Mouse (Mus musculus): Measurements from ENCODE around the gene Krt12. TPM values are rescaled to one million over a fixed set of nuclear protein-coding genes. Genes with fewer than 3 reads are reported as not detected.
A peak's percentile ranks its signal among the peaks of the same experiment; 100 is the strongest.

The Krt12 gene
- total and polyA plus RNA-seq, 2 experiments from 2014 or later = not detected

- no peak for DNase-seq (ENCODE audit: low spot score)
- WGBS = 65% methylated on average over 7 of the region's 7 CpGs
- Histone ChIP-seq H3K4me3 (ENCODE audit: low read depth, low read length) (no peak overlapping the region), H3K9ac (replicated peaks; ENCODE audit: low read depth, low read length) (no peak overlapping the region), H3K4me2 (ENCODE audit: low read depth, low read length) (no peak overlapping the region), H3K36me3 (replicated peaks; ENCODE audit: control insufficient read depth, insufficient read depth, low read length) (no peaks in the 10 kb centered on the region), H3K4me1 (ENCODE audit: control insufficient read depth, insufficient read depth) (no peaks in the 10 kb centered on the region), H3K27ac (ENCODE audit: low read depth) (no peak overlapping the region), H3K27me3 (ENCODE audit: control insufficient read depth, insufficient read depth, low read length) (no peaks in the 10 kb centered on the region), H3K9me3 (replicated peaks; ENCODE audit: control insufficient read depth, low read length) (no peaks in the 10 kb centered on the region)
- TF ChIP-seq EP300 (IDR thresholded peaks at IDR 0.05; ENCODE audit: low read depth) (no peak), CTCF (IDR thresholded peaks at IDR 0.05; ENCODE audit: low read depth) (no peak)
- no peak for ATAC-seq (ENCODE audit: insufficient read depth, low read depth)
Measured at GRCm38 (mm10) chr11:99390866-99391265, 31.2 kb downstream of the Krt12 start.

- 68% methylated on average over 4 of the region's 4 CpGs for WGBS
- H3K27me3 ChIP-seq (ENCODE audit: control insufficient read depth, insufficient read depth, low read length) = 0 out of 2 replicates have a peak, but pooled peaks cover 3% of the 10 kb centered on the region
- ATAC-seq (ENCODE audit: insufficient read depth, low read depth) = no peak
- H3K36me3 ChIP-seq (replicated peaks; ENCODE audit: control insufficient read depth, insufficient read depth, low read length) = no peaks in the 10 kb centered on the region
- no peak for DNase-seq (ENCODE audit: low spot score)
- TF ChIP-seq CTCF (IDR thresholded peaks at IDR 0.05; ENCODE audit: low read depth) = no peak
- TF ChIP-seq EP300 (IDR thresholded peaks at IDR 0.05; ENCODE audit: low read depth) = no peak
- H3K9ac ChIP-seq (replicated peaks; ENCODE audit: low read depth, low read length) = no peak within 1 kb of the TSS
- H3K9me3 ChIP-seq (replicated peaks; ENCODE audit: control insufficient read depth, low read length) = no peaks in the 10 kb centered on the region
- no peaks in the 10 kb centered on the region for H3K4me1 ChIP-seq (ENCODE audit: control insufficient read depth, insufficient read depth)
- no peak within 1 kb of the TSS for H3K4me3 ChIP-seq (ENCODE audit: low read depth, low read length)
- no peak within 1 kb of the TSS for H3K27ac ChIP-seq (ENCODE audit: low read depth)
- no peak within 1 kb of the TSS for H3K4me2 ChIP-seq (ENCODE audit: low read depth, low read length)
Measured at GRCm38 (mm10) chr11:99389264-99389663, 32.8 kb downstream of the Krt12 start, which contains the start of gene Krt10. TSS of gene Krt10 (minus strand) at chr11:99389364.

- WGBS = 87% methylated on average over 18 of the region's 18 CpGs
- no peak overlapping the region for H3K27ac ChIP-seq (ENCODE audit: low read depth)
- no peak overlapping the region for H3K9ac ChIP-seq (replicated peaks; ENCODE audit: low read depth, low read length)
- no peak for TF ChIP-seq CTCF (IDR thresholded peaks at IDR 0.05; ENCODE audit: low read depth)
- no peak for TF ChIP-seq EP300 (IDR thresholded peaks at IDR 0.05; ENCODE audit: low read depth)
- no peaks in the 10 kb centered on the region for H3K36me3 ChIP-seq (replicated peaks; ENCODE audit: control insufficient read depth, insufficient read depth, low read length)
- no peak overlapping the region for H3K4me3 ChIP-seq (ENCODE audit: low read depth, low read length)
- H3K4me1 ChIP-seq (ENCODE audit: control insufficient read depth, insufficient read depth) = no peaks in the 10 kb centered on the region
- DNase-seq (ENCODE audit: low spot score) (no peak), ATAC-seq (ENCODE audit: insufficient read depth, low read depth) (no peak)
- H3K27me3 ChIP-seq (ENCODE audit: control insufficient read depth, insufficient read depth, low read length) = 0 out of 2 replicates have a peak, but pooled peaks cover 4% of the 10 kb centered on the region
- H3K9me3 ChIP-seq (replicated peaks; ENCODE audit: control insufficient read depth, low read length) = no peaks in the 10 kb centered on the region
- no peak overlapping the region for H3K4me2 ChIP-seq (ENCODE audit: low read depth, low read length)
Measured at GRCm38 (mm10) chr11:99388661-99389060, 33.4 kb downstream of the Krt12 start.

- peak overlapping the region; percentile 57 for H3K9ac ChIP-seq (replicated peaks; ENCODE audit: low read depth, low read length)
- peak overlapping the region; percentile 75 for H3K4me2 ChIP-seq (ENCODE audit: low read depth, low read length)
- ATAC-seq (ENCODE audit: insufficient read depth, low read depth) = peak; percentile 97
- peak overlapping the region; percentile 91 for H3K27ac ChIP-seq (ENCODE audit: low read depth)
- no peaks in the 10 kb centered on the region for H3K36me3 ChIP-seq (replicated peaks; ENCODE audit: control insufficient read depth, insufficient read depth, low read length)
- peak; percentile 83 for DNase-seq (ENCODE audit: low spot score)
- no peaks in the 10 kb centered on the region for H3K9me3 ChIP-seq (replicated peaks; ENCODE audit: control insufficient read depth, low read length)
- H3K27me3 ChIP-seq (ENCODE audit: control insufficient read depth, insufficient read depth, low read length) = peaks cover 15% of the 10 kb centered on the region
- TF ChIP-seq EP300 (IDR thresholded peaks at IDR 0.05; ENCODE audit: low read depth) (peak; percentile 52; the same call in 1 of the 2 replicates), CTCF (IDR thresholded peaks at IDR 0.05; ENCODE audit: low read depth) (no peak)
- peak overlapping the region; percentile 53 for H3K4me3 ChIP-seq (ENCODE audit: low read depth, low read length)
- no peaks in the 10 kb centered on the region for H3K4me1 ChIP-seq (ENCODE audit: control insufficient read depth, insufficient read depth)
- WGBS = 1% methylated on average over 71 of the region's 71 CpGs
Measured at GRCm38 (mm10) chr11:99385813-99386721, 36.0 kb downstream of the Krt12 start.

- DNase-seq (ENCODE audit: low spot score) (no peak), ATAC-seq (ENCODE audit: insufficient read depth, low read depth) (no peak)
- Histone ChIP-seq H3K4me2 (ENCODE audit: low read depth, low read length) (no peak overlapping the region), H3K4me3 (ENCODE audit: low read depth, low read length) (no peak overlapping the region), H3K9me3 (replicated peaks; ENCODE audit: control insufficient read depth, low read length) (no peaks in the 10 kb centered on the region), H3K4me1 (ENCODE audit: control insufficient read depth, insufficient read depth) (no peaks in the 10 kb centered on the region), H3K36me3 (replicated peaks; ENCODE audit: control insufficient read depth, insufficient read depth, low read length) (no peaks in the 10 kb centered on the region), H3K27me3 (ENCODE audit: control insufficient read depth, insufficient read depth, low read length) (peaks cover 21% of the 10 kb centered on the region), H3K9ac (replicated peaks; ENCODE audit: low read depth, low read length) (no peak overlapping the region), H3K27ac (ENCODE audit: low read depth) (no peak overlapping the region)
- WGBS = 19% methylated on average over 5 of the region's 5 CpGs
- TF ChIP-seq EP300 (IDR thresholded peaks at IDR 0.05; ENCODE audit: low read depth) (no peak), CTCF (IDR thresholded peaks at IDR 0.05; ENCODE audit: low read depth) (peak; percentile 78)
Measured at GRCm38 (mm10) chr11:99379568-99379967, 42.5 kb downstream of the Krt12 start.
